Mouse (Mus musculus) lung, adult 2 months (tissue): ENCODE measurements around the gene Cmtm2b.

Source experiments
- CTCF ChIP-seq: fragments of 200-500 bp; IDR thresholded peaks from 2 replicates; pipeline ENCODE4 v1.5.1; 2011; ENCODE audit warnings: mild to moderate bottlenecking, low read length, control low read depth; ENCODE audit not compliant: insufficient read depth
- POLR2A ChIP-seq: fragments of 200-500 bp; IDR thresholded peaks from 2 replicates; pipeline ENCODE4 v1.6.1; 2011; ENCODE audit warnings: low read depth, mild to moderate bottlenecking, control low read depth, low read length, borderline replicate concordance; ENCODE audit errors: extremely low read depth

GRCm38 (mm10) chr8:104332665-104333631 is 10.9 kb downstream of the Cmtm2b start:
- TF ChIP-seq CTCF (no peak), POLR2A (no peak)
